Mouse (Mus musculus) MEL (cell line): ENCODE data around the gene Egr4.

ENCODE experiments used
- CTCF ChIP-seq, 3 experiments: IDR thresholded peaks in 2 of 3; conservative IDR thresholded peaks in 1 of 3; 2 replicates each; pipeline ENCODE4 v1.5.1; 2011 to 2012; ENCODE audit warnings: low read length in 3 of 3, low read depth in 2 of 3, mild to moderate bottlenecking in 2 of 3, improper control_type of control experiment in 1 of 3, inconsistent platforms in 1 of 3, mixed read lengths in 1 of 3, moderate library complexity in 1 of 3; ENCODE audit not compliant: control insufficient read depth in 1 of 3, insufficient read depth in 1 of 3, poor library complexity in 1 of 3, severe bottlenecking in 1 of 3
- ETS1 ChIP-seq: IDR thresholded peaks from 2 replicates; pipeline ENCODE4 v1.6.1; 2012; ENCODE audit warnings: low read depth, mild to moderate bottlenecking, inconsistent platforms, low read length, improper control_type of control experiment, moderate library complexity
- POLR2A ChIP-seq, 2 experiments: IDR thresholded peaks; 2 replicates each; pipeline ENCODE4 v1.6.1; 2011 to 2012; ENCODE audit warnings: low read length in 2 of 2, mild to moderate bottlenecking in 2 of 2, control low read depth in 1 of 2, improper control_type of control experiment in 1 of 2, low read depth in 1 of 2, moderate library complexity in 1 of 2; ENCODE audit not compliant: control insufficient read depth in 1 of 2, insufficient read depth in 1 of 2, poor library complexity in 1 of 2
- TBP ChIP-seq: IDR thresholded peaks from 2 replicates; pipeline ENCODE4 v1.8.0; 2011; ENCODE audit warnings: low read depth, low read length, improper control_type of control experiment

DNA sequence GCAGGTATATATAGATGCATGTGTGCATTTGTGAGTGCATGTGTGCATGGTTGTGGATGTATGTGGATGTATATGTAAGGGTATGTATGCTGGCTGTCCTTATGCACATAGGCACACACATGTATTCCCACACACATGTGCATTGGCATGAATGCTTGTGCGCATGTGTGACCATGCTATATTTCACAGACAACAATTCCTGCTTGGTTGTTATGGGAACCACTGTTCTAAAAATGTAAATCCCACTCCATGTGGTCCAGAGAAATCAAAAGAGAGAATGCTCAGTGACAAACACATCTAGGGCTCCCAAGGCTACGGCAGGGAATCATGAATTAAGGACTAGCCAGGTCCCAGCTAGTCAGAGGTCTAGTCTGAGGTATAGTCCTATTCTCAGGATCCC is 8.5 kb downstream of the Egr4 start:
- TF ChIP-seq TBP: no peak
- TF ChIP-seq CTCF (IDR thresholded peaks at IDR 0.05 in 2 of 3, conservative IDR thresholded peaks at IDR 0.05 in 1 of 3; ENCODE audit: control insufficient read depth in 1 of 3, insufficient read depth in 1 of 3, low read depth in 2 of 3, low read length in 3 of 3, poor library complexity in 1 of 3, severe bottlenecking in 1 of 3): no peak
- no peak for TF ChIP-seq POLR2A (IDR thresholded peaks at IDR 0.05; ENCODE audit: control insufficient read depth in 1 of 2, insufficient read depth in 1 of 2, low read depth in 1 of 2, low read length in 2 of 2, poor library complexity in 1 of 2)
- TF ChIP-seq ETS1: no peak
